Mouse (Mus musculus) megakaryocyte, embryonic 14.5 days (primary cell): ENCODE data around the gene Apopt1. TPM values are rescaled to one million over a fixed set of nuclear protein-coding genes. Genes with fewer than 3 reads are reported as not detected.

Experiments
- H3K27me3 ChIP-seq: replicated peaks from 2 replicates; pipeline ENCODE3; 2012; ENCODE audit warnings: inconsistent platforms
- H3K36me3 ChIP-seq: replicated peaks from 2 replicates; pipeline ENCODE3; 2012; ENCODE audit warnings: low read length, inconsistent platforms, mixed read lengths
- H3K4me1 ChIP-seq: 2 replicates; pipeline ENCODE4 v1.6.1; 2012; ENCODE audit warnings: inconsistent platforms
- H3K4me3 ChIP-seq: replicated peaks from 2 replicates; pipeline ENCODE3; 2012; ENCODE audit warnings: moderate library complexity, mild to moderate bottlenecking, inconsistent platforms
- H3K9me3 ChIP-seq: 2 replicates; pipeline ENCODE4 v1.6.1; 2012; ENCODE audit warnings: inconsistent platforms
- FLI1 ChIP-seq: IDR thresholded peaks from 2 replicates; pipeline ENCODE4 v1.6.1; 2012; ENCODE audit warnings: low read length, inconsistent platforms, mixed read lengths
- GATA1 ChIP-seq: IDR thresholded peaks from 3 replicates; pipeline ENCODE4 v1.6.1; 2012; ENCODE audit warnings: mixed read lengths, low read length, inconsistent platforms, borderline replicate concordance
- polyA plus RNA-seq: library from polyadenylated mRNA; stranded (reverse); fragments of >175 nt; gene quantifications from 2 replicates; pipeline ENCODE4 v1.2.3, GENCODE M21; 2012; ENCODE audit warnings: low replicate concordance; ENCODE audit not compliant: insufficient read depth

The Apopt1 gene
- polyA plus RNA-seq, 1 experiment, result 126 TPM

GRCm38 (mm10) chr12:111787015-111787414, 74.0 kb downstream of the Apopt1 start:
- peaks cover 23% of the 10 kb centered on the region; the same call in 1 of the 2 replicates for H3K4me1 ChIP-seq
- no peak overlapping the region for H3K4me3 ChIP-seq
- H3K27me3 ChIP-seq, result no peaks in the 10 kb centered on the region
- no peaks in the 10 kb centered on the region for H3K9me3 ChIP-seq
- peaks cover 97% of the 10 kb centered on the region for H3K36me3 ChIP-seq
- no peak for TF ChIP-seq GATA1

GRCm38 (mm10) chr12:111790090-111790489, 77.0 kb downstream of the Apopt1 start:
- Histone ChIP-seq H3K36me3 (peaks cover 100% of the 10 kb centered on the region), H3K27me3 (no peaks in the 10 kb centered on the region), H3K4me1 (peaks cover 23% of the 10 kb centered on the region; the same call in 1 of the 2 replicates), H3K4me3 (no peak overlapping the region), H3K9me3 (no peaks in the 10 kb centered on the region)
- TF ChIP-seq GATA1 (no peak), FLI1 (no peak)

GRCm38 (mm10) chr12:111790631-111791030, 77.6 kb downstream of the Apopt1 start:
- no peaks in the 10 kb centered on the region for H3K9me3 ChIP-seq
- no peak for TF ChIP-seq FLI1
- TF ChIP-seq GATA1, result no peak
- no peaks in the 10 kb centered on the region for H3K27me3 ChIP-seq
- no peak overlapping the region for H3K4me3 ChIP-seq
- H3K36me3 ChIP-seq, result peaks cover 100% of the 10 kb centered on the region
- H3K4me1 ChIP-seq, result peaks cover 23% of the 10 kb centered on the region; the same call in 1 of the 2 replicates

GRCm38 (mm10) chr12:111791474-111792104, 78.5 kb downstream of the Apopt1 start:
- H3K27me3 ChIP-seq, result no peaks in the 10 kb centered on the region
- H3K36me3 ChIP-seq, result peaks cover 100% of the 10 kb centered on the region
- H3K4me1 ChIP-seq, result peaks cover 23% of the 10 kb centered on the region; the same call in 1 of the 2 replicates
- peak overlapping the region; percentile 3 for H3K4me3 ChIP-seq
- H3K9me3 ChIP-seq, result no peaks in the 10 kb centered on the region
- TF ChIP-seq FLI1, result no peak
- TF ChIP-seq GATA1, result no peak

GRCm38 (mm10) chr12:111794102-111794501, 81.0 kb downstream of the Apopt1 start:
- Histone ChIP-seq H3K36me3 (peaks cover 99% of the 10 kb centered on the region), H3K4me1 (peaks cover 14% of the 10 kb centered on the region; the same call in 1 of the 2 replicates), H3K9me3 (no peaks in the 10 kb centered on the region), H3K4me3 (no peak overlapping the region), H3K27me3 (no peaks in the 10 kb centered on the region)
- no peak for TF ChIP-seq GATA1
- no peak for TF ChIP-seq FLI1

GRCm38 (mm10) chr12:111794526-111795179, 81.6 kb downstream of the Apopt1 start:
- Histone ChIP-seq H3K36me3 (peaks cover 98% of the 10 kb centered on the region), H3K9me3 (no peaks in the 10 kb centered on the region), H3K4me1 (peaks cover 8% of the 10 kb centered on the region; the same call in 1 of the 2 replicates), H3K4me3 (no peak overlapping the region), H3K27me3 (no peaks in the 10 kb centered on the region)
- TF ChIP-seq FLI1 (no peak), GATA1 (no peak)

- H3K4me1 ChIP-seq, result peaks cover 1% of the 10 kb centered on the region; the same call in 1 of the 2 replicates
- no peaks in the 10 kb centered on the region for H3K27me3 ChIP-seq
- no peaks in the 10 kb centered on the region for H3K9me3 ChIP-seq
- no peak for TF ChIP-seq FLI1
- no peak for TF ChIP-seq GATA1
- H3K4me3 ChIP-seq, result no peak overlapping the region
- peaks cover 97% of the 10 kb centered on the region for H3K36me3 ChIP-seq
Measured at GRCm38 (mm10) chr12:111795180-111795895, 82.3 kb downstream of the Apopt1 start.

- Histone ChIP-seq H3K9me3 (no peaks in the 10 kb centered on the region), H3K36me3 (peaks cover 97% of the 10 kb centered on the region), H3K4me3 (no peak overlapping the region), H3K27me3 (no peaks in the 10 kb centered on the region), H3K4me1 (no peaks in the 10 kb centered on the region)
- TF ChIP-seq FLI1 (no peak), GATA1 (no peak)
Measured at GRCm38 (mm10) chr12:111797251-111797650, 84.2 kb downstream of the Apopt1 start.

GRCm38 (mm10) chr12:111798493-111798892, 85.4 kb downstream of the Apopt1 start:
- H3K9me3 ChIP-seq, result no peaks in the 10 kb centered on the region
- no peak for TF ChIP-seq GATA1
- TF ChIP-seq FLI1, result no peak
- no peak overlapping the region for H3K4me3 ChIP-seq
- no peaks in the 10 kb centered on the region for H3K4me1 ChIP-seq
- H3K36me3 ChIP-seq, result peaks cover 97% of the 10 kb centered on the region
- H3K27me3 ChIP-seq, result no peaks in the 10 kb centered on the region
